Mouse (Mus musculus) adrenal gland, adult 8-10 months (tissue): ENCODE data around the gene Vmn2r13. TPM values are rescaled to one million over a fixed set of nuclear protein-coding genes. Genes with fewer than 3 reads are reported as not detected.
"Not testable (repeated sequence)": the region's sequence is repeated elsewhere in the genome, so short reads cannot be mapped to it uniquely, and the experiment has no call there.

Experiments
- DNase-seq: peaks from one replicate; pipeline ENCODE4 v3.0.0; 2022
- total RNA-seq, 4 experiments: library from RNA; stranded (reverse); gene quantifications; 2 replicates each; pipeline ENCODE4 v1.2.4; 2022

The Vmn2r13 gene
- under 1 TPM in 3 of 4 experiments, not detected in 1; 0.06 to 0.13 (median 0.12) TPM for total RNA-seq

GRCm38 (mm10) chr5:109192099-109192498 lies at the start of gene Vmn2r13:
Gene Vmn2r13, minus strand, starts transcription at chr5:109192199.
- DNase-seq, result not testable (repeated sequence)

DNA sequence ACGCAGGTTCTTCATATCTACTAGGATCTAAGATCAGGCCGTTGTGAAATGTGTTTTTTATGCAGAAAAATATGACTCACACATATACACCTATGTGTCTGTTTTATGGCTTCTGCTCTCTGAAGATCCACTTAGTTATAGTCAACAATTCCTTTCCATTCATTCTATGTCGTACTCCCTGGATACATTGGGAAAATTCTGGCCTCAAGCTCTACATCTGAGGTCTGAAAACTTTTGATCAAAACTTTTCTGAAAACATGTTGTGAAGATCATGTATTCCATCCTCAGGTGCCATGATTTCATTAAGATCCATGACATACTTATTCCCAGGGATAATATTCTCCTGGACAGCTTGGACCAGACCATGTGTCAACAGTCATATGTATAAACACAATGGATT lies 32.6 kb upstream of the Vmn2r13 start, which contains the start of gene Vmn2r14:
Gene Vmn2r14 (minus strand): TSS at position 101 of the 400 bp plus-strand sequence.
- no peak for DNase-seq

GRCm38 (mm10) chr5:109166851-109167250 lies 25.1 kb downstream of the Vmn2r13 start:
- DNase-seq, result not testable (repeated sequence)

GRCm38 (mm10) chr5:109160121-109160520 lies 31.9 kb downstream of the Vmn2r13 start:
- peak; percentile 13 for DNase-seq

GRCm38 (mm10) chr5:109159576-109159975 lies 32.4 kb downstream of the Vmn2r13 start:
- not testable (repeated sequence) for DNase-seq

DNA sequence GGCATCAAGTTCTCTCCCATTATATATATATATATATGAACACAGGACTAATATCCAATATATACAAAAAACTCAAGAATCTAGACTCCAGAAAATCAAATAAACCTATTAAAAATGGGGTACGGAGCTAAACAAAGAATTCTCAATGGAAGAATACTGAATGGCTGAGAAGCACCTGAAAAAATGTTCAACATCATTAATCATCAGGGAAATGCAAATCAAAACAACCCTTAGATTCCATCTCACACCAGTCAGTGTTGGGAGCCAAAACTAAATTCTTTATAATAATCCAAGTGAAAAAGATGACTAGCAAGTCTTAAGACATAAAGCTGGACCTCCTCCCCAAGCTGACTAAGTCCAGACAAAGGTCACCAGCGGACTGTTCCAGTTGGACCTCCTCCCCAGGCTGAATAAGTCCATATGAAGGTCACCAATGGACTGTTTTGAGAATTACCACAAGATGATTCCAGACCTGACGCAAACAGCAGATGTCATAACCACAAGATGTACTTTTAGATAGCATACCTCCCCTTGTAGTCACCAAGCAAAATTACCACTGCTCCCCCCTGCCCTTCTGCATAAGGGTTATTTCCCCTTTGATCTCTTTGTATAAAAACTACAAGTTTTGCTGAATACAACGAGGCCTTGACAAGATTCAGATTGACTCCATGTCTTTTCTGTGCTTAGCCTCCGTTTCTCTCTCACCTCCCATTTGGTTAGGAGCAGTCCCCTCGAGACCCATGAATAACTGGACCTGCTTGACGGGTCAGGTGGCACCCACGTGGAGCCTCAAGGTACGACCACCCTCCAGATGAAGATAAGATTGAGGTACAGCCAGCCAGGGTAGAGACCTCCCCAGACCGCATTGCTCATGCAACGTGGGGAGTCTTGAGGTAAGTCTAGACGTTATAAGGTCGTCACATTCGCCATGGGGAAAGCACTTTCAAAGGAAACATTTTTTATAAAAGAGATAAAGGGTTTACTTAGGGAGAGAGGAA lies 33.2 kb downstream of the Vmn2r13 start:
- DNase-seq, result peak; percentile 21

GRCm38 (mm10) chr5:109139546-109139945 lies 52.5 kb downstream of the Vmn2r13 start:
- DNase-seq, result peak; percentile 5

GRCm38 (mm10) chr5:109136731-109137130 lies 55.3 kb downstream of the Vmn2r13 start:
- DNase-seq, result no peak

Other genes with a start within 250 kb of the Vmn2r13 start
- gene Vmn2r10, start 185.7 kb downstream of the Vmn2r13 start, total RNA-seq, result not detected
- under 1 TPM in 1 of 4 experiments, not detected in 3; 0.06 TPM for gene Vmn2r11, start 132.6 kb downstream of the Vmn2r13 start, total RNA-seq
- not detected for gene Vmn2r12, start 94.2 kb downstream of the Vmn2r13 start, total RNA-seq
- not detected for gene Vmn2r14, start 32.5 kb upstream of the Vmn2r13 start, total RNA-seq
- under 1 TPM in 1 of 4 experiments, not detected in 3; 0.08 TPM for gene Vmn2r15, start 105.4 kb upstream of the Vmn2r13 start, total RNA-seq
- gene Vmn2r16, start 138.0 kb upstream of the Vmn2r13 start, total RNA-seq, result under 1 TPM in 1 of 4 experiments, not detected in 3; 0.06 TPM
- under 1 TPM in 1 of 4 experiments, not detected in 3; 0.06 TPM for gene Vmn2r17, start 227.5 kb upstream of the Vmn2r13 start, total RNA-seq